Mouse (Mus musculus) heart, adult 2 months (tissue): Measurements from ENCODE around the gene Sh3gl2.

ENCODE experiments used
- CTCF ChIP-seq: fragments of 200-600 bp; IDR thresholded peaks from 2 replicates; pipeline ENCODE4 v1.8.1; 2022; ENCODE audit warnings: antibody characterized with exemption, mild to moderate bottlenecking, moderate library complexity
- EP300 ChIP-seq: fragments of 200-500 bp; IDR thresholded peaks from 2 replicates; pipeline ENCODE4 v1.6.1; 2011; ENCODE audit warnings: low read depth, low read length, control low read depth; ENCODE audit not compliant: insufficient read depth
- POLR2A ChIP-seq: fragments of 200-500 bp; IDR thresholded peaks from 2 replicates; pipeline ENCODE4 v1.6.1; 2011; ENCODE audit warnings: mild to moderate bottlenecking, low read depth, low read length, control low read depth; ENCODE audit not compliant: insufficient read depth

GRCm38 (mm10) chr4:85202582-85202981, 2.3 kb upstream of the Sh3gl2 start:
- TF ChIP-seq CTCF: no peak
- TF ChIP-seq EP300: no peak
- TF ChIP-seq POLR2A: no peak
